Mouse (Mus musculus) cortical plate, adult 2 months (tissue): ENCODE measurements around the gene Irak4. TPM values are rescaled to one million over a fixed set of nuclear protein-coding genes. Genes with fewer than 3 reads are reported as not detected.

Source experiments
- H3K27ac ChIP-seq: fragments of 200-500 bp; 2 replicates; pipeline ENCODE4 v1.5.1; 2012; ENCODE audit warnings: low read length, control low read depth, inconsistent platforms; ENCODE audit not compliant: insufficient read depth
- H3K4me1 ChIP-seq: fragments of 200-500 bp; 2 replicates; pipeline ENCODE4 v1.6.1; 2011; ENCODE audit warnings: low read length; ENCODE audit not compliant: control insufficient read depth, insufficient read depth
- H3K4me3 ChIP-seq: fragments of 200-500 bp; 2 replicates; pipeline ENCODE4 v1.5.1; 2011; ENCODE audit warnings: mild to moderate bottlenecking, low read length, control low read depth; ENCODE audit not compliant: insufficient read depth
- CTCF ChIP-seq: fragments of 200-500 bp; IDR thresholded peaks from 2 replicates; pipeline ENCODE4 v1.5.1; 2011; ENCODE audit warnings: mild to moderate bottlenecking, control low read depth, low read length; ENCODE audit not compliant: insufficient read depth; ENCODE audit errors: extremely low read depth
- POLR2A ChIP-seq: fragments of 200-500 bp; IDR thresholded peaks from 2 replicates; pipeline ENCODE4 v1.6.1; 2011; ENCODE audit warnings: mild to moderate bottlenecking, low read length, control low read depth; ENCODE audit not compliant: insufficient read depth; ENCODE audit errors: extremely low read depth
- polyA plus RNA-seq: library from polyadenylated mRNA; depleted of rRNA; stranded (reverse); fragments of >200 nt; gene quantifications from 2 replicates; pipeline ENCODE4 v1.2.3, GENCODE M21; 2012; rRNA removed

Gene Irak4
- 2.0 and 2.2 TPM in 2 replicates for polyA plus RNA-seq

GRCm38 (mm10) chr15:94543409-94544051 is at the start of gene Irak4, which contains the start of gene Pus7l:
Gene Irak4, plus strand, starts transcription at chr15:94543643.
Gene Pus7l, minus strand, starts transcription at chr15:94543547.
- H3K4me1 ChIP-seq: no peaks in the 10 kb centered on the region
- peak within 1 kb of the TSS; percentile 67 for H3K4me3 ChIP-seq
- no peak within 1 kb of the TSS for H3K27ac ChIP-seq
- TF ChIP-seq POLR2A (peak; percentile 79), CTCF (no peak)

GRCm38 (mm10) chr15:94494445-94494844 is 49.0 kb upstream of the Irak4 start:
- no peak for TF ChIP-seq CTCF

GRCm38 (mm10) chr15:94495936-94496335 is 47.5 kb upstream of the Irak4 start:
- no peak overlapping the region for H3K4me3 ChIP-seq
- no peaks in the 10 kb centered on the region for H3K4me1 ChIP-seq
- H3K27ac ChIP-seq: no peak overlapping the region
- no peak for TF ChIP-seq CTCF
- TF ChIP-seq POLR2A: no peak

More at GRCm38 (mm10) chr15:94494445-94494844, 49.0 kb upstream of the Irak4 start:
- no peak overlapping the region for H3K27ac ChIP-seq
- no peaks in the 10 kb centered on the region for H3K4me1 ChIP-seq
- no peak overlapping the region for H3K4me3 ChIP-seq

- TF ChIP-seq POLR2A: no peak
- no peak for TF ChIP-seq CTCF
- Histone ChIP-seq H3K27ac (no peak overlapping the region), H3K4me3 (no peak overlapping the region), H3K4me1 (no peaks in the 10 kb centered on the region)
Observed at GRCm38 (mm10) chr15:94499260-94499659, 44.2 kb upstream of the Irak4 start.

DNA sequence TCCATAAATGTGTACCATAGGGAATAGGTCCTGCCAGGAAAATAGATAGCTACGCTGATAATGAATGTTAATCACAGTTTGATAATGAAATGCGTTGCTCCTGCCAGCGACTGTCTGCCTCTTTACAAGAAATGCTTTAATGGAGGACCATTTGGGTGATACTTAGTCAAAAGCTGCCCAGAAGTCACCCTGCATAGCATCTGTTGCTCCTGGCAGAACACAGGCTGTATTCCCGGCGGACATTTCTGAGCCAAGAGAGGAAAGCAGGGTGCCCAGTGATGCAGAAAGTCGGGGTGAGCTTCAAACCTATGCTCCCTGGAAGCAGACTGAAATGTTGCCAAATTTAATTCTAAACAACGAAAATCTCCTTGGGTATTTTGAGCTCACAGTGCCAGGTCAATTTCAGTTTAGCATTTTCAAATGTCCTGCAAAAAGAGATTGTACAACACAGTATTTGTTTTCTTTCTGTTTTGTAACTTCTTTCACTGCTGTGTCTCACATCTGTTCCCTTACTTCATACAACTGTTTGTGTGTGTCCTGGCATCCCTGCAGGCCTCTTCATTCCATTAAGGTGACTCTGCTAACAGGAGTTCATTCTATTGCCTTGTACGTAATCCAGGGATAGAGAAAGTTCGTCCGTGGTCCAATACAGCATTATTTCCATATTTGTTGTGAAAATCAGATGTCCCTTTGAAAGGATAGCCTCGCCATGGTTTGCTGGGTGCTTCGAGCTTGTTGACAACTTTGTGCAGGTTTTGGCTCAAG is 39.8 kb upstream of the Irak4 start:
- Histone ChIP-seq H3K4me3 (no peak overlapping the region), H3K27ac (no peak overlapping the region), H3K4me1 (no peaks in the 10 kb centered on the region)
- TF ChIP-seq POLR2A: no peak

DNA sequence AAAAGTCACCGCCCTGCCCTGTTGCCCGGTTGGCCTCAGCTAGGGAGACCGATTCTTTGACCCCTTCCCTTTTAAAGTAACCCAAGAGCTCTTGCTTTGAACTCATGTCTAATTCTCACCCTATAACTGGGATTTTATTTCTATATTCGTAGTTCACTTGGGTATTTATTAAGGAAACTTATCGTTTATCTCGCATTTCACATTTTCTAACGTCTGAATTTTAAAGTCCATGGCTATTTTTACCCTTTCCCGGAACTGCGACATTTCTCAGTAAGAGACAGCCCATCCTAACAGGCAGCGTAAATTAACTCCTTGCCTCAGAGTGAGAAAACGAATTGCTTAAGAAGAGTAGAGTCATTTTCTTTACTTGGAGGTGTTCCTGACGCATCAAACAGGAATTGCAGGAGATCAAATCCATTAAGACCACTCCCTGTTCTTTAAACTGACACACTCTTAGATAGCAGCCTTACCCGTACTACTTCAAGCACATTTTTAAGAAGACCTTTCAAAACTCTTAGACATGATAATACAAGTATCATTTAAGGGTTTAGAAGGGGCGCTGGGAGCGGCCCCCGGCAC is 25.4 kb upstream of the Irak4 start:
- TF ChIP-seq CTCF (no peak), POLR2A (no peak)
- no peak overlapping the region for H3K27ac ChIP-seq
- H3K4me1 ChIP-seq: no peaks in the 10 kb centered on the region
- no peak overlapping the region for H3K4me3 ChIP-seq

DNA sequence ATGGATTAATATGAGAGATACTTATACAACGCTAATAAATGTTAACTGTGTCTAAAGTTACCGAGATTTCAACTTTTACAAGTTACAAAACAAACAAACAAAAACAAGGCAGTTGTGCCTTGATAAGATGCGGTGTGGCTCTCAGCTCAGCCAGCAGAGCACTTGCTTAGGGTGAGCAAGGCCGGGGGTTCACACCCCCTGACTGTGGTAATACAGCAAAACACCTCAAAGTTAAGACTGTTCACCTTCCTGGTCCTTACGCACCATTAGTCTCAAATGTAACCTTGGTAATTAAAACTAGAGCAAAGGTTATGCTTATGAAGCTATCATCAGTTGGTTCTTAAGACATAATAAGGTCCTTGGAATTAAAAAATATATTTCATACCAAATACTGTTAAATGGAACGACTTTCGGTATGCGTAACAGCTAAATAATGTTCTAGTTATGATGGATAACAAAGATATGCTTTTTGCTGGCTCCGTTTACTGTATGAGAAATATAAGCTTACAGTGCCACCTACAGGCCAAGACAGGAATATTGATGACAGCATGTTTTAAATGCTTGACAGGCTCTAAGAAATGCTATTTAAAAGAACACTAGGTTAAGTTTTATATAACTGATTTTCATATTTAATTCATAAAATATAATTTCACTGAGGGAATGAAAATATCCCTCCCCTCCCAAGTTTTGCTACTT is 23.1 kb upstream of the Irak4 start:
- Histone ChIP-seq H3K4me1 (no peaks in the 10 kb centered on the region), H3K27ac (no peak overlapping the region), H3K4me3 (no peak overlapping the region)
- no peak for TF ChIP-seq POLR2A
- TF ChIP-seq CTCF: no peak

DNA sequence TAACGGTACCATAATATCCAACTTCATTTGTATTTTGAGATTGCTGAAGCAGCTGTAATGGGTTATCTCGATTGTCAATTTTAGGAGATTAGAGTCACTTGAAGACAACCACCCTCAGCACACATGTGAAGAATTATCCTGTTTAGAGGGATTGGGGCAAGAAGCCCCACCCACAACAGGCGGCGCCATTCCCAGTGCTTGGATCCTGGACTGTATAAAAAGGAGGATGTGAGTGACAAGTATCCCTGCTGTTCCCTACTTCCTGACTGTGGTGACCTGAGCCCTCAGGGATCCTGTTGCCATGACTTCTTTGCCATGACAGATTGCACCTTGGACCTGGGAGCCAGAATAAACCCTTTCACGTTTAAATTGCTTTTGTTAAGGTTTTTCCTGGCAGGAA is 22.5 kb upstream of the Irak4 start:
- Histone ChIP-seq H3K27ac (no peak overlapping the region), H3K4me3 (no peak overlapping the region), H3K4me1 (no peaks in the 10 kb centered on the region)
- TF ChIP-seq CTCF: no peak
- TF ChIP-seq POLR2A: no peak

DNA sequence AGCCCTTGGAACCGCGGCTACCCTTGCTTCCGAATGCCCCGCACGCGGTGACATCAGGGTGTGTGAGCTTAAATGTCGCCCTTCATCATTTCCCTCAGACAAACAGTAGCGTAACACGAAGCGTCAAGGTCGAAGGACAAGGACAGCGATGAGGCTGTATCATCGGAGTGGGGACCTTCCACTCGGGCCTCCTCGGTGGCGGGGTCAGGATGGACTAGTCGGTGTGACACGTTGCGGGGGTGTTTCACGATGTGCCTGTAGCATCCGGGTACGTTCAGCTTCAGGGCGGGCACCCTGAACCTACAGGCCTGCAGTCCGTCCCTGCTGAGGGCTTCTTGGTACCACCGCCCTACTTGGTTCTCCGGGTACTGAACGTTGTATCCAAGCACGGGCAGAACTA is 20.2 kb upstream of the Irak4 start:
- Histone ChIP-seq H3K4me1 (no peaks in the 10 kb centered on the region), H3K27ac (no peak overlapping the region), H3K4me3 (no peak overlapping the region)
- TF ChIP-seq CTCF: no peak
- no peak for TF ChIP-seq POLR2A
